31 mouse cellular contexts compared by ENCODE assay signal in genomic region chr11:99115940-99116339, GRCm38 (mm10). TPM values are rescaled to one million over a fixed set of nuclear protein-coding genes. Genes with fewer than 3 reads are reported as not detected.
DNase-seq lines count a peak whose midpoint lies in the region; ATAC-seq and TF ChIP-seq lines count a peak whose summit lies in the region.
"Had no signal": no experiment of that assay in that cellular context is flagged by ENCODE, and none has a peak within 500 bp of the region (broad histone marks: within the 10 kb centered on the region; RNA-seq: fewer than 3 reads in every experiment).

No protein-coding gene starts in this region.

- ATAC-seq in activated CD4-positive, CD25-positive, alpha-beta regulatory T cell, adult 4 months: peak; percentile 78
- ATAC-seq: forebrain, embryonic 14.5 days; intestine, embryonic 15.5 days had no signal

- peak overlapping the region; percentile 88; the same call in 1 of the 2 replicates for H3K27ac ChIP-seq in spleen, adult 2 months (ENCODE audit: insufficient read depth, low read length)
- H3K27ac ChIP-seq: heart, embryonic 10.5 days; hindbrain, embryonic 14.5 days; intestine, embryonic 15.5 days; left cerebral cortex, adult 2 months; liver, embryonic 15.5 days; lung, embryonic 15.5 days; neural tube, embryonic 15.5 days had no signal

- 20% methylated on average over 6 of the region's 6 CpGs for WGBS in spleen, adult 2 months

- no peak overlapping the region for H3K4me3 ChIP-seq in spleen, adult 2 months (ENCODE audit: extremely low read depth, insufficient read depth, insufficient read length)
- H3K4me3 ChIP-seq: heart, embryonic 10.5 days; intestine, embryonic 15.5 days; left cerebral cortex, adult 2 months; liver, embryonic 15.5 days; lung, embryonic 15.5 days; midbrain, embryonic 10.5 days; neural tube, embryonic 15.5 days had no signal

- no peaks in the 10 kb centered on the region for H3K27me3 ChIP-seq in spleen, adult 2 months (ENCODE audit: control insufficient read depth, insufficient read depth, low read length)
- H3K27me3 ChIP-seq: intestine, embryonic 15.5 days; liver, embryonic 15.5 days; lung, embryonic 15.5 days; neural tube, embryonic 15.5 days had no signal

- TF ChIP-seq CTCF in spleen, adult 2 months (IDR thresholded peaks at IDR 0.05; ENCODE audit: extremely low read depth, insufficient read depth, insufficient read length, insufficient replicate concordance): no peak

- H3K36me3 ChIP-seq in spleen, adult 2 months (ENCODE audit: control insufficient read depth, insufficient read depth, low read length): no peaks in the 10 kb centered on the region
- H3K36me3 ChIP-seq: heart, embryonic 10.5 days; intestine, embryonic 15.5 days; liver, embryonic 15.5 days; lung, embryonic 15.5 days; midbrain, embryonic 10.5 days; neural tube, embryonic 15.5 days had no signal

- peaks cover 1% of the 10 kb centered on the region; the same call in 1 of the 2 replicates for H3K4me1 ChIP-seq in spleen, adult 2 months (ENCODE audit: control insufficient read depth, insufficient read depth, insufficient read length)
- H3K4me1 ChIP-seq: liver, embryonic 15.5 days had no signal

- no peak for TF ChIP-seq POLR2A in spleen, adult 2 months (IDR thresholded peaks at IDR 0.05; ENCODE audit: low read depth, low read length)

- DNase-seq in spleen, adult 2 months (ENCODE audit: low read depth in 1 of 2, low spot score in 2 of 2): no peak
- no peak for DNase-seq in spleen, postnatal 10 days (ENCODE audit: low spot score in 2 of 2)
- peak; percentile 80 for DNase-seq in naive thymus-derived CD4-positive, alpha-beta T cell, adult 2 months (ENCODE audit: low read depth)
- no peak for DNase-seq in urinary bladder, adult 18-20 months (ENCODE audit: low spot score in 2 of 2)
- DNase-seq in kidney, postnatal 36 days: no peak
- no peak for DNase-seq in left cerebral cortex, adult 18-20 months (ENCODE audit: low spot score in 2 of 2)
- DNase-seq: adrenal gland, postnatal 25 days; cerebellum, adult 8-10 months; cerebellum, postnatal 36 days; embryo, embryonic 11 days; gastrocnemius, postnatal 10 days; heart, postnatal 4 days; kidney, adult 8-10 months; kidney, postnatal 14 days; lung, postnatal 4 days; thymus, postnatal 14 days had no signal

RNA-seq across cellular contexts. Expression of gene Tns4, which starts 26.8 kb away (rescaled TPM):
- polyA plus RNA-seq in spleen, adult 2 months (2012; rRNA removed): 1.3 and 2.2 TPM in 2 replicates
- polyA plus RNA-seq in activated CD4-positive, CD25-positive, alpha-beta regulatory T cell, adult 4 months (2017; shearing (Covaris generic)): not detected
- under 1 TPM; 0.14 to 0.16 TPM for total RNA-seq in left cerebral cortex, adult 18-20 months (2021)
- total RNA-seq: gastrocnemius, postnatal 10 days; MEL had no signal

RNA-seq across cellular contexts. Expression of gene Ccr7, which starts 38.9 kb away (rescaled TPM):
- polyA plus RNA-seq in spleen, adult 2 months (2012; rRNA removed): 135 and 194 TPM in 2 replicates
- 100 to 1,000 TPM; 243 to 261 TPM for polyA plus RNA-seq in activated CD4-positive, CD25-positive, alpha-beta regulatory T cell, adult 4 months (2017; shearing (Covaris generic))
- under 1 TPM in 1 of 2 experiments, not detected in 1; 0.49 TPM for total RNA-seq in left cerebral cortex, adult 18-20 months (2021)
- total RNA-seq: granulocyte monocyte progenitor cell, adult 5-6 weeks; layer of hippocampus, adult 8-10 months; left cerebral cortex, adult 2 months; left cerebral cortex, postnatal 36 days; midbrain, postnatal 0 days had no signal
- polyA plus RNA-seq: forebrain, embryonic 14.5 days; hindbrain, embryonic 14.5 days; midbrain, postnatal 0 days; neural tube, embryonic 15.5 days had no signal
